Mouse (Mus musculus): ENCODE measurements around the gene Kif5a.

- TF ChIP-seq EP300 (IDR thresholded peaks at IDR 0.05; ENCODE audit: insufficient read depth, low read depth, low read length) (no peak), CTCF (IDR thresholded peaks at IDR 0.05) (no peak)
These were observed 5.9 kb upstream of the Kif5a start for GRCm38 (mm10) chr10:127269036-127269435.
